8 mouse cellular contexts compared by ENCODE assay signal in the genomic region with DNA sequence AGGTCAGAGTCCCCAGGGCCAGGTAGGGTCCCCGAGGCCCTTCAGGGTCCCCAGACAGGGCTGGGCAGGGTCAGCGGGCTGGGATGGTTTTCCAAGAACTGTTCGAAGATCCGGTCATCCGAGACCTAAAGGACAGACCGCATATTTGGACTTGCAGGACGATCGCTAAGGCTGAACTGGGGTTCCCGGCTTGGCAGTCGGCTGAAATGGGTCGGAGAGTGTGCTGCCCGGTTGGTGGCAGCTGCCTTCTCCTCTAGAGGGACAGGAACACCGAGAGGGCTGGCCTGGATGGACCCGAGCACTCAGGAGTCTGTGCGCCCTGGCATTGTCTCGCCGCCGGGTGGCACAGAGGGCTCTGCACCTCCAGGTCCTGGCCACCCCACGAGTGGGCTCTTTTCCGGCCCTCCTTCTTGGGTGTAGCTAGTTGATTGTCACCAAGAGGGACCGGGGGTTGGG. TPM values are rescaled to one million over a fixed set of nuclear protein-coding genes. Genes with fewer than 3 reads are reported as not detected.
DNase-seq lines count a peak whose midpoint lies in the region; ATAC-seq and TF ChIP-seq lines count a peak whose summit lies in the region.

No protein-coding gene starts in this region.

- H3K9me3 ChIP-seq in intestine, postnatal 0 days (ENCODE audit: control insufficient read depth): no peaks in the 10 kb centered on the region
- no peaks in the 10 kb centered on the region for H3K9me3 ChIP-seq in limb, embryonic 13.5 days
- no peaks in the 10 kb centered on the region for H3K9me3 ChIP-seq in midbrain, embryonic 13.5 days

- H3K4me1 ChIP-seq in intestine, postnatal 0 days (replicated peaks; ENCODE audit: control insufficient read depth, insufficient read depth, low read length): no peaks in the 10 kb centered on the region; the same call in 1 of the 2 replicates
- peaks cover 39% of the 10 kb centered on the region for H3K4me1 ChIP-seq in limb, embryonic 13.5 days
- H3K4me1 ChIP-seq in midbrain, embryonic 13.5 days (replicated peaks): peaks cover 49% of the 10 kb centered on the region

- H3K36me3 ChIP-seq in intestine, postnatal 0 days (ENCODE audit: control insufficient read depth, insufficient read depth): no peaks in the 10 kb centered on the region
- no peaks in the 10 kb centered on the region for H3K36me3 ChIP-seq in limb, embryonic 13.5 days
- no peaks in the 10 kb centered on the region for H3K36me3 ChIP-seq in midbrain, embryonic 13.5 days

- WGBS in intestine, postnatal 0 days: 3% methylated on average over 21 of the region's 21 CpGs
- 1% methylated on average over 21 of the region's 21 CpGs for WGBS in limb, embryonic 13.5 days
- WGBS in midbrain, embryonic 13.5 days: under 1% methylated on average over 21 of the region's 21 CpGs

- peak; percentile 56 for TF ChIP-seq CTCF in intestine, postnatal 0 days (IDR thresholded peaks at IDR 0.05; ENCODE audit: low read depth)

- peak; percentile 74 for DNase-seq in adrenal gland, postnatal 25 days
- DNase-seq in embryo, embryonic 11 days: peak; percentile 63
- peak; percentile 98 for DNase-seq in heart, adult 11 months
- DNase-seq in spleen, adult 18-20 months: peak; percentile 28 to 43
- no peak for DNase-seq in c-Kit-positive CD71-positive TER-119-positive erythroid progenitor cells, embryonic 14.5 days (ENCODE audit: low spot score)

- H3K4me3 ChIP-seq in intestine, postnatal 0 days (ENCODE audit: low read depth, low read length): peak overlapping the region; percentile 74
- peak overlapping the region; percentile 93 for H3K4me3 ChIP-seq in limb, embryonic 13.5 days
- peak overlapping the region; percentile 91 for H3K4me3 ChIP-seq in midbrain, embryonic 13.5 days (replicated peaks)

- H3K27ac ChIP-seq in intestine, postnatal 0 days (ENCODE audit: low read depth, low read length): peak overlapping the region; percentile 50; the same call in 1 of the 2 replicates
- H3K27ac ChIP-seq in limb, embryonic 13.5 days: 0 out of 2 replicates have a peak overlapping the region, but pooled peaks have one; percentile 6
- peak overlapping the region; percentile 89 for H3K27ac ChIP-seq in midbrain, embryonic 13.5 days

- ATAC-seq in intestine, postnatal 0 days: peak; percentile 17; the same call in 1 of the 2 replicates
- ATAC-seq in limb, embryonic 13.5 days (ENCODE audit: low FRiP score, low read depth): peak; percentile 4; the same call in 1 of the 2 replicates
- peak; percentile 70 for ATAC-seq in midbrain, embryonic 13.5 days

- H3K4me2 ChIP-seq in intestine, postnatal 0 days (replicated peaks; ENCODE audit: low read depth): peak overlapping the region; percentile 93
- peak overlapping the region; percentile 90 for H3K4me2 ChIP-seq in limb, embryonic 13.5 days (replicated peaks)
- H3K4me2 ChIP-seq in midbrain, embryonic 13.5 days (replicated peaks): peak overlapping the region; percentile 97

- H3K9ac ChIP-seq in intestine, postnatal 0 days (ENCODE audit: low read depth, low read length): peak overlapping the region; percentile 63
- H3K9ac ChIP-seq in limb, embryonic 13.5 days: peak overlapping the region; percentile 95
- peak overlapping the region; percentile 98 for H3K9ac ChIP-seq in midbrain, embryonic 13.5 days (replicated peaks)

- 0 out of 2 replicates have a peak, but pooled peaks cover 5% of the 10 kb centered on the region for H3K27me3 ChIP-seq in intestine, postnatal 0 days (replicated peaks; ENCODE audit: control insufficient read depth, insufficient read depth, low read length)
- H3K27me3 ChIP-seq in limb, embryonic 13.5 days: no peaks in the 10 kb centered on the region
- H3K27me3 ChIP-seq in midbrain, embryonic 13.5 days: no peaks in the 10 kb centered on the region

RNA-seq across cellular contexts. Expression of a gene that starts 0.7 kb away (rescaled TPM):
- total RNA-seq in adrenal gland, postnatal 25 days (2021): 20.4 and 22.6 TPM in 2 replicates
- 7.9 and 8.1 TPM in 2 replicates for polyA plus RNA-seq in intestine, postnatal 0 days (2015; fragmentation: Nextera tagmentation; extraction: Ambion mirVana)
- 18.7 and 22.1 TPM in 2 replicates for polyA plus RNA-seq in limb, embryonic 13.5 days (2015; fragmentation: Nextera tagmentation; extraction: Ambion mirVana)
- polyA plus RNA-seq in midbrain, embryonic 13.5 days (2015; fragmentation: Nextera tagmentation; extraction: Ambion mirVana): 68.7 and 73.0 TPM in 2 replicates

Comparison
In these comparisons a context has a peak if more than half of its experiments do, and no peak if none do; other contexts are left out.
1. ATAC-seq: peak in every context shown above with its lines; median percentile 70 in midbrain, embryonic 13.5 days; 17 in intestine, postnatal 0 days; 4 in limb, embryonic 13.5 days.
2. H3K27ac ChIP-seq: peak in every context shown above with its lines; median percentile 89 in midbrain, embryonic 13.5 days; 50 in intestine, postnatal 0 days; 6 in limb, embryonic 13.5 days.